9 mouse cellular contexts compared by ENCODE assay signal in genomic region chr3:98915659-98916058, GRCm38 (mm10). TPM values are rescaled to one million over a fixed set of nuclear protein-coding genes. Genes with fewer than 3 reads are reported as not detected.
A peak's percentile ranks its signal among the peaks of the same experiment; 100 is the strongest.
DNase-seq lines count a peak whose midpoint lies in the region; ATAC-seq lines count a peak whose summit lies in the region.
"Had no signal": no experiment of that assay in that cellular context is flagged by ENCODE, and none has a peak within 500 bp of the region (broad histone marks: within the 10 kb centered on the region; RNA-seq: fewer than 3 reads in every experiment).

No protein-coding gene starts in this region.

- 5% methylated on average over 4 of the region's 4 CpGs for WGBS in liver, embryonic 12.5 days (ENCODE audit: insufficient replicate concordance)
- WGBS in embryonic facial prominence, embryonic 14.5 days: 6% methylated on average over 4 of the region's 4 CpGs
- WGBS in liver, embryonic 11.5 days: 7% methylated on average over 4 of the region's 4 CpGs

- H3K9me3 ChIP-seq in liver, embryonic 12.5 days (replicated peaks): no peaks in the 10 kb centered on the region
- H3K9me3 ChIP-seq in embryonic facial prominence, embryonic 14.5 days (ENCODE audit: control insufficient read depth, low read length): no peaks in the 10 kb centered on the region
- H3K9me3 ChIP-seq in liver, embryonic 11.5 days (ENCODE audit: control insufficient read depth, low read length): no peaks in the 10 kb centered on the region

- H3K27me3 ChIP-seq in liver, embryonic 12.5 days (replicated peaks): no peaks in the 10 kb centered on the region
- no peaks in the 10 kb centered on the region for H3K27me3 ChIP-seq in embryonic facial prominence, embryonic 14.5 days (replicated peaks; ENCODE audit: control insufficient read depth, insufficient read depth, low read length)
- no peaks in the 10 kb centered on the region for H3K27me3 ChIP-seq in liver, embryonic 11.5 days (replicated peaks; ENCODE audit: control insufficient read depth, insufficient read depth, low read length)

- no peaks in the 10 kb centered on the region for H3K4me1 ChIP-seq in liver, embryonic 12.5 days
- H3K4me1 ChIP-seq in embryonic facial prominence, embryonic 14.5 days (ENCODE audit: control insufficient read depth, insufficient read depth, low read length): no peaks in the 10 kb centered on the region
- H3K4me1 ChIP-seq in liver, embryonic 11.5 days (replicated peaks; ENCODE audit: control insufficient read depth, insufficient read depth, low read length): no peaks in the 10 kb centered on the region

- no peak for ATAC-seq in liver, embryonic 12.5 days
- ATAC-seq in embryonic facial prominence, embryonic 14.5 days (ENCODE audit: low read depth): no peak
- ATAC-seq in hematopoietic stem cell, adult 5-6 weeks (replicated peaks in 1 of 2; ENCODE audit: insufficient read depth in 1 of 2, low FRiP score in 2 of 2, low TSS enrichment in 1 of 2, low read depth in 1 of 2, poor library complexity in 2 of 2, severe bottlenecking in 2 of 2): peak; percentile 37 to 58; a peak in 1 of 4 replicates
- ATAC-seq in liver, embryonic 11.5 days (replicated peaks; ENCODE audit: low FRiP score): no peak; the same call in 1 of the 2 replicates

- H3K9ac ChIP-seq in liver, embryonic 12.5 days: no peak overlapping the region
- no peak overlapping the region for H3K9ac ChIP-seq in embryonic facial prominence, embryonic 14.5 days (ENCODE audit: low read depth, low read length)
- no peak overlapping the region for H3K9ac ChIP-seq in liver, embryonic 11.5 days (ENCODE audit: low read depth, low read length)

- no peak overlapping the region for H3K4me2 ChIP-seq in liver, embryonic 12.5 days
- H3K4me2 ChIP-seq in embryonic facial prominence, embryonic 14.5 days (ENCODE audit: low read depth, low read length): no peak overlapping the region
- no peak overlapping the region for H3K4me2 ChIP-seq in liver, embryonic 11.5 days

- no peak overlapping the region for H3K27ac ChIP-seq in liver, embryonic 12.5 days
- no peak overlapping the region for H3K27ac ChIP-seq in embryonic facial prominence, embryonic 14.5 days (replicated peaks; ENCODE audit: low read depth, low read length)
- no peak overlapping the region for H3K27ac ChIP-seq in liver, embryonic 11.5 days (ENCODE audit: low read depth, low read length)

- no peaks in the 10 kb centered on the region for H3K36me3 ChIP-seq in liver, embryonic 12.5 days
- no peaks in the 10 kb centered on the region for H3K36me3 ChIP-seq in embryonic facial prominence, embryonic 14.5 days (ENCODE audit: control insufficient read depth, insufficient read depth, low read length)
- no peaks in the 10 kb centered on the region for H3K36me3 ChIP-seq in liver, embryonic 11.5 days (ENCODE audit: control insufficient read depth, insufficient read depth, low read length)

- H3K4me3 ChIP-seq in liver, embryonic 12.5 days: no peak overlapping the region
- H3K4me3 ChIP-seq in embryonic facial prominence, embryonic 14.5 days (ENCODE audit: low read depth, low read length): no peak overlapping the region
- no peak overlapping the region for H3K4me3 ChIP-seq in liver, embryonic 11.5 days (ENCODE audit: low read depth, low read length)

- DNase-seq in liver (peak; percentile 78), MN1 (ENCODE audit: low spot score) (no peak)
- DNase-seq in adrenal gland, postnatal 14 days: peak; percentile 81
- DNase-seq in embryonic facial prominence, embryonic 14.5 days (ENCODE audit: low spot score): peak; percentile 53
- DNase-seq in liver, embryonic 11.5 days (ENCODE audit: low spot score): peak; percentile 54
- DNase-seq in right cerebral cortex, postnatal 10 days (ENCODE audit: low spot score in 2 of 2): peak; percentile 52 to 83

RNA-seq across cellular contexts. Expression of gene Hao2, which starts 22.6 kb away (rescaled TPM):
- polyA plus RNA-seq in liver, embryonic 12.5 days (2016; fragmentation: Nextera tagmentation; extraction: Ambion mirVana): 0.71 and 0.88 TPM in 2 replicates
- 200 and 208 TPM in 2 replicates for total RNA-seq in adrenal gland, postnatal 14 days (2021)
- not detected in 2 replicates for polyA plus RNA-seq in embryonic facial prominence, embryonic 14.5 days (2014; fragmentation: Nextera tagmentation; extraction: Ambion mirVana)
- not detected in 2 replicates for total RNA-seq in hematopoietic stem cell, adult 5-6 weeks (2017)
- polyA plus RNA-seq in liver, embryonic 11.5 days (2014; fragmentation: Nextera tagmentation; extraction: Ambion mirVana): 0.22 and 0.49 TPM in 2 replicates
- polyA plus RNA-seq: heart, embryonic 14.5 days had no signal

RNA-seq across cellular contexts. Expression of gene Hsd3b1, which starts 56.1 kb away (rescaled TPM):
- polyA plus RNA-seq in liver, embryonic 12.5 days (2016; fragmentation: Nextera tagmentation; extraction: Ambion mirVana): 11.0 and 11.7 TPM in 2 replicates
- 6,308 and 6,460 TPM in 2 replicates for total RNA-seq in adrenal gland, postnatal 14 days (2021)
- polyA plus RNA-seq in embryonic facial prominence, embryonic 14.5 days (2014; fragmentation: Nextera tagmentation; extraction: Ambion mirVana): not detected in 2 replicates
- not detected in 2 replicates for total RNA-seq in hematopoietic stem cell, adult 5-6 weeks (2017)
- polyA plus RNA-seq in liver, embryonic 11.5 days (2014; fragmentation: Nextera tagmentation; extraction: Ambion mirVana): 8.3 and 8.4 TPM in 2 replicates
- polyA plus RNA-seq: heart, embryonic 14.5 days had no signal

Comparison
In these comparisons a context has a peak if more than half of its experiments do, and no peak if none do; other contexts are left out.
1. ATAC-seq: peak in hematopoietic stem cell, adult 5-6 weeks (2 of 2); none in liver, embryonic 12.5 days (single experiment), embryonic facial prominence, embryonic 14.5 days (single experiment) and liver, embryonic 11.5 days (single experiment).